Mouse (Mus musculus): ENCODE data around the gene Acsl6. TPM values are rescaled to one million over a fixed set of nuclear protein-coding genes. Genes with fewer than 3 reads are reported as not detected.

Acsl6 gene
- polyA plus RNA-seq, 2 experiments from 2014 or later: not detected

- no peak for ATAC-seq
These were observed 3.7 kb downstream of the Acsl6 start for GRCm38 (mm10) chr11:54307139-54307816.

DNA sequence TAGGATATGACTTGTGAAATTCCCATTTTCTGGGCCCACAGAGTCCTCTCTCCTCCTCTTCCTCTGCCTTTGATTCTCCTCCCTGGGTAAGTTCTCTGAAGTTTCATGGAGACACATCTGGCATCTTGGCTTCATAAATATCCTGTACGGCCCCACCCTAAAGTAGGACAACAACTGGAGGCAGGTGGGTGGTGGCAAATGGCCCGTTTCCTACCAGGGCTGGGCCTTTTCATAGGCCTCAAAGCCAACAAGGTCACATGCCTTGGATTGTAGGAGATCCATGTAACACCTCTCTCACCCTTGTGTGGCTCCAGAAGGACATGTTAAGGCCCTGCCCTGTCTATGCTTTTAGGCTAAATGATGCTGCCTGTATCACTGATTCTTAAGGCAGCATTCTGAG, 7.0 kb downstream of the Acsl6 start:
- ATAC-seq: no peak

DNA sequence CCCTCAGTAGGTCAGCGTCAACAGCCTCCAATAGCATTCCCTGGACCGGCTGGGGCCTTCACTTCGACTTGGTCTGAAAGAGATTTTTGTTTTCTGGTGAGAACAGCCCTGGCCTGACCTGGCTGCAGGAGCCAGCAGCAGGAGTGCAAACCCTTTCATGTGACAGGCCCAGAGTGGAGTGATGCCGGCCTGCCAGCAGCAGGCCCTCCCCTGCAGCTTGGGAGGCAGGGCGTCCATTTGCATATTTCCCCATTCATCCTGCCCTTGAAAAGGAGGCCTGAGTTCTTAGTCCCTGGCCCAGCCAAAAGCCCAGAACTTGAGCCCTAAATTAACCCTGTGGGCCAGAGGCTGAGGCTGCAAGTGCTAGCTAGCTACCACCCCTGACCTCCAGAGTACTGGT, 8.4 kb downstream of the Acsl6 start:
- no peak for ATAC-seq

DNA sequence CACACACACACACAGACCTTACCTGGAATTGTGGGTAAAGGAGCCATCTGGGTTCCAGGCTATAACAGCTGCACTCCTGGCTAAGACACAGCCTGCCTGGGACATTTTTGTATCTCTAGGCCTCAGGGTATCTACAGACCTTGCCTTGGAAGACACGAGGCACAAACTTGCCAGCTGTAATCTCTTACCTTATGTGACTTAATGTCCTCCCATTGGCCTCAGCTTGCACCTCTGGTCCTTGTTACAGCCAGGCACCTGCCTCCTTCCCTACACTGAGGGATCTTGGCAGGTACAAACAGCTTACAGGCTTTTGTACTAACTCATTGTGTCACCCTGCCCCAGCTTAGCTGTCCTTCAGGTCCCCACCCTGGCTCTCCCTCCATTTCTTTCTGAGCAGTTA, 9.0 kb downstream of the Acsl6 start:
- no peak for ATAC-seq

- no peak for ATAC-seq
These were observed 10.1 kb downstream of the Acsl6 start for GRCm38 (mm10) chr11:54313391-54314360.

GRCm38 (mm10) chr11:54314740-54315139, 11.1 kb downstream of the Acsl6 start:
- no peak for ATAC-seq

GRCm38 (mm10) chr11:54315336-54315735, 11.7 kb downstream of the Acsl6 start:
- no peak for ATAC-seq

DNA sequence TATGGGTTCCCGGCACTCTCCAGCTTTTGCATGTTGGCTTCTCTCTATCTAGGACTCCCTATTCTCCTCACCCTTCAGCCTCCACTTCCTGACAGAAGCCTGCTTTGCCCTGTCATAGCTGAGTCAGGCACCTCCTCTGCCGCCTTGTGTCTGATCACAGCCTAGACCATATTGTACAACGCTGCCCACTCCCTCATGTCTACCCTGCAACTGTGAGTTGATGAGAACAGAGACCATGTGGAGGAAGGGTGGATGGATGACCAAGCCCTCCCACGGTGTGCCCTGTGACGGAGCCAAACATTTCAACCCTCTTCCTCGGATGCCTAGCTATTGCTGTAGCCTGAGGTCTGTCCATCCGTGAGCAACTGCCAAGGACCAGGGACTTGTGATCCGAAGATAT, 13.8 kb downstream of the Acsl6 start:
- no peak for ATAC-seq

DNA sequence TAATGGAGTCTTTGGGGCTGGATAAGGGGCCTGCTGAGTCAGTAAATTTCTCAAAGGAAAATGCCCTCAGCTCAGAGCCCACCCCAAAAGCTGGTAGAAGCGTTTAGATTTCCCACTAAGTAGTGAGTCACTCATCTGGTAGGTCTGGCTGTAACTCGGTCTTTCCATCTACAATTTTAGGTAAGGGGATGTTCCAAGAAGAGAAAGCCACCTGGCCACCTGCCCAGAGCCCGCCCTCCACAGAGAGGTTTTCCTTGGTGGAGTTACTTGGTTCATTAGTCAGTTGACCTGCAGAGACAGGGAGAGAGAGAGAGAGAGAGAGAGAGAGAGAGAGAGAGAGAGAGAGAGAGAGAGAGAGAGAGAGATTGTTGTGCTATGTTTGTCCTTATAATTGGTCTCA, 14.2 kb downstream of the Acsl6 start:
- ATAC-seq: no peak

- no peak for ATAC-seq
These were observed 18.4 kb downstream of the Acsl6 start for GRCm38 (mm10) chr11:54321802-54322532.

DNA sequence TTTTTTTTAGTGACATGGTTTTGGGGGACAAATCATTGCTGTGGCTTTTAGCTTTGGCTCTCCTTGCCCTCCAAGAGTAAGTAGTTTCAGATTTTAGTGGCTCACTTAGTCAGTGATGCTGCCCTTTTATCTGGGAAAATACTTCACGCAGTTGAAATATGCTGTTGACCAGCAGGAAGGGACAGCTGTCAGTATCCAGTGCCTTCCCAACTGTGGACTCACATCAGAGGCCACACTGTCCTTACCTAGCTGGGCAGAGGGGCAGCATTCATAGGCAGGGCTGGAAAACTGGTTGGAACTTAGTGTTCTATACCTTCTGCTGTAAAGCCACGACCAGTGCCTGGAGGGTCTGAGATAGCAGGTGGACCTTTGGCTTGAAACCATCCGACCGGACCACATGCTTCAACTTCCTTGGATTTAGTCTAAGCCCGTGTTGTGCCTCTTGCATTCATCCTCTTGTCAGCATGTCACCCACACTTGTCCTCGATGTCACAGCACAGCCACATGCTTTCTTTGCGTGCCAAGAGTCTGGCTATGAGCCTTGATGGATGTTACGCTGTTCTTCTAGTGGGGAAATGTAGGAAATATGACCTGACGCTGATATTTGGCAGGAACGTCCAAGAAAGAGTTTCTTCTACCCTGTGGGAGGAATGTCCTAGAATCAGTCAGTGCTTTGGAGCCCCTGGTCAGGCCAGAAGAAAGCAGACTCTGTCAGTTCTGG, 28.0 kb downstream of the Acsl6 start:
- no peak for ATAC-seq

GRCm38 (mm10) chr11:54336165-54336707, 32.6 kb downstream of the Acsl6 start:
- ATAC-seq: no peak

GRCm38 (mm10) chr11:54343703-54344102, 40.1 kb downstream of the Acsl6 start:
- no peak for ATAC-seq

GRCm38 (mm10) chr11:54351704-54352103, 48.1 kb downstream of the Acsl6 start:
- ATAC-seq: no peak

- no peak for ATAC-seq
These were observed 49.6 kb downstream of the Acsl6 start for GRCm38 (mm10) chr11:54353121-54353576.

- ATAC-seq: no peak
These were observed 51.3 kb downstream of the Acsl6 start for GRCm38 (mm10) chr11:54354595-54355563.

GRCm38 (mm10) chr11:54355564-54355955, 52.0 kb downstream of the Acsl6 start:
- ATAC-seq: no peak

GRCm38 (mm10) chr11:54356676-54357075, 53.1 kb downstream of the Acsl6 start:
- ATAC-seq: no peak

GRCm38 (mm10) chr11:54372553-54372952, 69.0 kb downstream of the Acsl6 start:
- ATAC-seq: no peak

DNA sequence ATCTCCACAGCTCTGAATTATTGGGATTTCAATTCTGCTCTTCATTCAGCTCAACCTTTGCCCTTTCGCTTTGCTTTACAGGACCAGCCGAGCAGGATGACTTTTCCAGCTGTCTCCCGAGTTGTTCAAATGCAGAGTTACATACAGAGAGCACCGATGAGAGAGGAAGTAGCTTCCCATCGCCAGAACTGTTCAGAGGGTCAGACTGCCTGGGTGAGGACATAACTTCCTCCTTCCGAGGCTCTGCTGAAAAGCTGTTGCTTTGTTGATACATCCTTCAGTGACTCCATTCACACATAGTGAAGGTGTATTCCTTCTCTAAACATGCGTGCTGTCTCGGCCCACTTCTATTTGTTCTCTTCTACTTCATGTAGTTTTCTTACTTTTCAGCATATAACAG, 86.8 kb downstream of the Acsl6 start:
- ATAC-seq: no peak

DNA sequence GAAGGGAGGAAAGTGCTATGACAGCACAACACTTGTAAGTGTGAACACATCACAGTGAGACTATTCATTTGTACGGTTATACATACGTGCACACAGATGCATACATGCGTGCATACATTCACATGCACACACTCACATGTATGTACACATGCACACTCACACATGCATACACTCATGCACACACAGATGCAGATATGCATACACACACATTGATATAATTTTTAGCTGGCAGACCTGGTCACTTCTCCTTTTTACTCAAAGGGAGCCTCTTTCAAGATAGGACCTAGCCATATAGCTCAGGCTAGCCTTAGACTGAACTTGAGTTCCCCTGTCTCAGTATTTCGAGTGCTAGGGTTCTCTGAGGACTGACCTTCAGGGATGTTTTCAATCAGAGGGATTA, 87.7 kb downstream of the Acsl6 start:
- no peak for ATAC-seq
